Mouse (Mus musculus) erythroblast, embryonic 14.5 days (primary cell): ENCODE results near the gene Cdkal1. TPM values are rescaled to one million over a fixed set of nuclear protein-coding genes. Genes with fewer than 3 reads are reported as not detected.

Experiments
- H3K27me3 ChIP-seq: 2 replicates; pipeline ENCODE4 v1.6.1; 2012; ENCODE audit warnings: inconsistent platforms; ENCODE audit not compliant: control insufficient read depth
- H3K36me3 ChIP-seq: 2 replicates; pipeline ENCODE4 v1.6.1; 2012; ENCODE audit warnings: mild to moderate bottlenecking, inconsistent platforms; ENCODE audit not compliant: control insufficient read depth
- H3K4me1 ChIP-seq: 2 replicates; pipeline ENCODE4 v1.6.1; 2012; ENCODE audit warnings: inconsistent platforms; ENCODE audit not compliant: control insufficient read depth
- H3K4me3 ChIP-seq: replicated peaks from 2 replicates; pipeline ENCODE3; 2012; ENCODE audit warnings: moderate library complexity, mild to moderate bottlenecking, inconsistent platforms
- H3K9me3 ChIP-seq: 2 replicates; pipeline ENCODE4 v1.6.1; 2012; ENCODE audit warnings: low read length, inconsistent platforms, mixed read lengths; ENCODE audit not compliant: control insufficient read depth
- GATA1 ChIP-seq: IDR thresholded peaks from 2 replicates; pipeline ENCODE4 v1.6.1; 2012; ENCODE audit warnings: low read length, inconsistent platforms, mixed read lengths
- TAL1 ChIP-seq: IDR thresholded peaks from 3 replicates; pipeline ENCODE4 v1.6.1; 2012; ENCODE audit warnings: low read length, inconsistent platforms, mixed read lengths
- polyA plus RNA-seq: library from polyadenylated mRNA; stranded (reverse); fragments of >175 nt; gene quantifications from 2 replicates; pipeline ENCODE4 v1.2.3, GENCODE M21; 2012

The Cdkal1 gene
- polyA plus RNA-seq, 1 experiment, result 0.10 TPM

GRCm38 (mm10) chr13:29778124-29778523, 77.3 kb downstream of the Cdkal1 start:
- H3K4me1 ChIP-seq, result no peaks in the 10 kb centered on the region
- no peaks in the 10 kb centered on the region for H3K9me3 ChIP-seq
- no peak overlapping the region for H3K4me3 ChIP-seq
- no peaks in the 10 kb centered on the region for H3K27me3 ChIP-seq
- TF ChIP-seq TAL1, result no peak
- no peak for TF ChIP-seq GATA1
- no peaks in the 10 kb centered on the region for H3K36me3 ChIP-seq

GRCm38 (mm10) chr13:29777225-29777624, 78.2 kb downstream of the Cdkal1 start:
- TF ChIP-seq TAL1 (no peak), GATA1 (no peak)
- Histone ChIP-seq H3K4me1 (no peaks in the 10 kb centered on the region), H3K4me3 (no peak overlapping the region), H3K27me3 (no peaks in the 10 kb centered on the region), H3K36me3 (no peaks in the 10 kb centered on the region), H3K9me3 (no peaks in the 10 kb centered on the region)

GRCm38 (mm10) chr13:29775603-29776230, 79.8 kb downstream of the Cdkal1 start:
- no peaks in the 10 kb centered on the region for H3K9me3 ChIP-seq
- no peaks in the 10 kb centered on the region for H3K27me3 ChIP-seq
- no peaks in the 10 kb centered on the region for H3K36me3 ChIP-seq
- no peaks in the 10 kb centered on the region for H3K4me1 ChIP-seq
- no peak for TF ChIP-seq GATA1
- TF ChIP-seq TAL1, result no peak
- H3K4me3 ChIP-seq, result no peak overlapping the region

- H3K27me3 ChIP-seq, result no peaks in the 10 kb centered on the region
These were observed 81.9 kb downstream of the Cdkal1 start for GRCm38 (mm10) chr13:29773563-29773962.

GRCm38 (mm10) chr13:29772970-29773369, 82.5 kb downstream of the Cdkal1 start:
- no peaks in the 10 kb centered on the region for H3K36me3 ChIP-seq
- no peaks in the 10 kb centered on the region for H3K27me3 ChIP-seq
- no peaks in the 10 kb centered on the region for H3K9me3 ChIP-seq
- H3K4me3 ChIP-seq, result no peak overlapping the region
- no peak for TF ChIP-seq GATA1
- no peak for TF ChIP-seq TAL1
- H3K4me1 ChIP-seq, result no peaks in the 10 kb centered on the region

More at GRCm38 (mm10) chr13:29773563-29773962, 81.9 kb downstream of the Cdkal1 start:
- Histone ChIP-seq H3K4me1 (no peaks in the 10 kb centered on the region), H3K9me3 (no peaks in the 10 kb centered on the region), H3K4me3 (no peak overlapping the region), H3K36me3 (no peaks in the 10 kb centered on the region)
- TF ChIP-seq TAL1 (no peak), GATA1 (no peak)

GRCm38 (mm10) chr13:29769647-29770436, 85.6 kb downstream of the Cdkal1 start:
- H3K9me3 ChIP-seq, result no peaks in the 10 kb centered on the region
- H3K4me3 ChIP-seq, result no peak overlapping the region
- no peaks in the 10 kb centered on the region for H3K36me3 ChIP-seq
- no peaks in the 10 kb centered on the region for H3K4me1 ChIP-seq
- no peak for TF ChIP-seq GATA1
- TF ChIP-seq TAL1, result no peak
- H3K27me3 ChIP-seq, result no peaks in the 10 kb centered on the region

GRCm38 (mm10) chr13:29768104-29768503, 87.4 kb downstream of the Cdkal1 start:
- Histone ChIP-seq H3K4me3 (no peak overlapping the region), H3K27me3 (no peaks in the 10 kb centered on the region), H3K9me3 (no peaks in the 10 kb centered on the region), H3K4me1 (no peaks in the 10 kb centered on the region), H3K36me3 (no peaks in the 10 kb centered on the region)
- TF ChIP-seq TAL1, result no peak
- no peak for TF ChIP-seq GATA1

GRCm38 (mm10) chr13:29767587-29767986, 87.9 kb downstream of the Cdkal1 start:
- Histone ChIP-seq H3K9me3 (no peaks in the 10 kb centered on the region), H3K27me3 (no peaks in the 10 kb centered on the region), H3K4me3 (no peak overlapping the region), H3K36me3 (no peaks in the 10 kb centered on the region), H3K4me1 (no peaks in the 10 kb centered on the region)
- TF ChIP-seq TAL1, result no peak
- no peak for TF ChIP-seq GATA1

- no peaks in the 10 kb centered on the region for H3K9me3 ChIP-seq
- no peaks in the 10 kb centered on the region for H3K36me3 ChIP-seq
- TF ChIP-seq TAL1 (no peak), GATA1 (no peak)
- H3K4me3 ChIP-seq, result no peak overlapping the region
- H3K27me3 ChIP-seq, result no peaks in the 10 kb centered on the region
- no peaks in the 10 kb centered on the region for H3K4me1 ChIP-seq
These were observed 89.1 kb downstream of the Cdkal1 start for GRCm38 (mm10) chr13:29766377-29766776.
